Comparison of ENCODE assay signal across 14 mouse cellular contexts in the genomic region with DNA sequence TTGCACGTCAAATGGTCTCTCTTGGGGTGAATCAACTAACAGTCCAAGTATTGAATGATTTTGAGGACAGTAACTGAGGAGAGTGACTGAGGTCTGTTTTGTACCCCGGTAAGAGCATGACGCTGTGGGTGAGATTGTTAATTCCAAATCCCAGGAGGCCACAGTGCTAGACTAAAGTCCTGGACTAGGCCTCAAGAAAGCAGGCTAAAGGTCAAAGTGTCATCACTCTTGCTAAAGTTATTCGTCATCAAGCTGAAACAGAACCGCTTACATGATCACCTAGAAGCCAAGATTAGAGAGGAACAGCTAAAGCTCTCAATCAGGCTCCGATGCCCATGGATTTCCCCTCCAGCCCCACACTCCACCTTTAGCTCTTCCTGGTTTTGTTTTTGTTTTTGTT.
"Had no signal": no experiment of that assay in that cellular context is flagged by ENCODE, and none has a peak within 500 bp of the region (broad histone marks: within the 10 kb centered on the region; RNA-seq: fewer than 3 reads in every experiment).

No protein-coding gene starts in this region.

- H3K4me2 ChIP-seq: limb, embryonic 13.5 days; liver, embryonic 15.5 days; midbrain, embryonic 11.5 days had no signal

- H3K36me3 ChIP-seq: limb, embryonic 13.5 days; liver, embryonic 15.5 days had no signal

- ATAC-seq: intestine, postnatal 0 days had no signal

- H3K27ac ChIP-seq: limb, embryonic 13.5 days; liver, embryonic 15.5 days had no signal

- H3K9ac ChIP-seq: limb, embryonic 13.5 days; liver, embryonic 15.5 days had no signal

- H3K9me3 ChIP-seq: limb, embryonic 13.5 days; liver, embryonic 15.5 days had no signal

- H3K4me3 ChIP-seq: limb, embryonic 13.5 days; liver, embryonic 15.5 days had no signal

- H3K27me3 ChIP-seq: limb, embryonic 13.5 days had no signal

- DNase-seq: kidney, postnatal 10 days; kidney, postnatal 4 days; left cerebral cortex, postnatal 4 days; liver; lung, adult 2 months; lung, postnatal 14 days; lung, postnatal 4 days; midbrain, embryonic 14.5 days; thymus, adult 18-20 months; thymus, postnatal 36 days had no signal
